Mouse (Mus musculus) liver, adult 2 months (tissue): ENCODE measurements at regions not wholly inside any gene's neighbourhood (a gene's known extent, or its start where the extent isn't known, plus 50 kb on each side); places are given as distances from the start of the nearest gene placed in this dataset.

Experiments
- CTCF ChIP-seq: fragments of 200-500 bp; IDR thresholded peaks from 2 replicates; pipeline ENCODE4 v1.5.1; 2011; ENCODE audit warnings: low read depth, low read length, control low read depth
- POLR2A ChIP-seq: fragments of 200-500 bp; IDR thresholded peaks from 2 replicates; pipeline ENCODE4 v1.6.1; 2011; ENCODE audit warnings: low read length, control low read depth; ENCODE audit not compliant: insufficient read depth; ENCODE audit errors: extremely low read depth

GRCm38 (mm10) chr12:70633194-70633593, 180.3 kb downstream of the Tmx1 start:
- no peak for TF ChIP-seq CTCF
- no peak for TF ChIP-seq POLR2A
